Mouse (Mus musculus): ENCODE results near the gene Tsga10. TPM values are rescaled to one million over a fixed set of nuclear protein-coding genes. Genes with fewer than 3 reads are reported as not detected.

Gene Tsga10
- total RNA-seq (2023; ENCODE audit: inconsistent age): 6.7 to 8.7 TPM (median 7.5 TPM) in 4 replicates

DNA sequence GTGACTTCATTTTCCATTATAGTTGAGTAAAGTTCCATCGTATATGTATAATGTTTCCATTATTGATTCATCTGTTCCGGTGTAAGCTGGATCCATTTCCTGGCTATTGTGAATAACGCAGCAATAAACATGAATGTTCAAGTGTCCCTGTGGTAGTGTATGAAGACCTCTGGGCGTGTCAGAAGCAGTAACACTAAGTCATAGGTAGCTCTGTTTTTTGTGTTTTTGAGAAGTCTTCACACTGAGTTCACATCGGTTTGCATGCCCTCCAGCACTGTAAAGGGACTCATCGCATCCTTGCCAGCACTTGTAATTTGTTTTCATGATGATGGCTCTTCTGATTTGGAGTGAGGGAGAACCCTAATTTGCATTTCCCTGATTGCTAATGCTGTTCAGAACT lies at the start of gene Tsga10:
Tsga10 (minus strand) TSS at position 144 of the 400 bp plus-strand sequence.

DNA sequence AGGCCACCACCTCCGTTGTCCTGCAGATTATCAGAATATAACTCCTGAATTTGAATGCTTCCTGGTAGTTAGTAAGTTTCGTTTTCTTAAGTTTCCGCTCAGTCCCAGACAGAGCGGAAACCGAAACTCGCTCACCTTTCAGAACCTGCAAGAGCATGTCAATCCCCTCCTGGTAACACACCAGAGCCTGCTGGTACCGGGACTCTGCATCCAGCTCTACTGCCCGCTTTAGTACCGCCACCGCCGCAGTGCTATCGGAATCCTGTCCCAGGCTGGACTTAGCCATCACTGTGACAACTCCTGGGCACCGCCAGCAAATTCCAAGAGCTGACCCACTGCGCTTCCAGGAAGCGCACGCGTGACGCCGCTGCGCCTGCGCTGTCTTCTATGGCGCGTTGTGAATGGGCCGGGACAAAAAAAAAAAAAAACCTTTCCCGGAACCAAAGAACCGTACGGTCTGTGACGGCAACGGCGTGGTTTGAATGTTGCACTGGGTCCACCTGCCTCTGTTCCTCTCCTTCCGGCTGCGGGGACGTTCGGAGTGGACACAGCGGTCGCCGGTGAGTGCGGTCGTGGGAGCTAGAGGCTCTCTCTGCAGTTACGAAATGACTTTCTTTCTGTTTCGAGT lies 23.9 kb upstream of the Tsga10 start, which contains the start of the genes Mitd1 and Mrpl30:
Mitd1 (minus strand) TSS at position 387 of the 628 bp plus-strand sequence.
Mrpl30 (plus strand) TSS at position 453 of the 628 bp plus-strand sequence.

DNA sequence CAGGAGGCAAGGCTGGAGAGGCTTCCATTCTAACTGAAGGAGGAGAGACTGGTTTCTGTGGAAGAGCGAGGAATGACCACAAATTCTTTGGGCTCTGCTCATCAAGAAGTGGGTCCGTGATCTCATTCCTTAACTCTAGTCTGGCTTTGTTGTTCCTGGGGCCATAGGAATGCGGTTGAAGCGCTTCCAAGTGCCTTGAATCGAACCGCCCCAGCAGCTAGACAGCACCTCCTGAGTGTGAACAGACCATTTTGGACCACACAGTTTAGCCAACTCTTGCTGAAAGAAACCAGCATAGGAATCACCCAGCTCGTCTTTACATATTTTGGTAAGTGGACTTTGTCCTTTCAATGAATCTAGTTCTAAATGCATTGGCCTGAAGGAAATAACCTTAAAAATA lies 5.5 kb upstream of the Tsga10 start, which contains the start of gene Lipt1:
Lipt1 (plus strand) TSS at position 35 of the 400 bp plus-strand sequence.

DNA sequence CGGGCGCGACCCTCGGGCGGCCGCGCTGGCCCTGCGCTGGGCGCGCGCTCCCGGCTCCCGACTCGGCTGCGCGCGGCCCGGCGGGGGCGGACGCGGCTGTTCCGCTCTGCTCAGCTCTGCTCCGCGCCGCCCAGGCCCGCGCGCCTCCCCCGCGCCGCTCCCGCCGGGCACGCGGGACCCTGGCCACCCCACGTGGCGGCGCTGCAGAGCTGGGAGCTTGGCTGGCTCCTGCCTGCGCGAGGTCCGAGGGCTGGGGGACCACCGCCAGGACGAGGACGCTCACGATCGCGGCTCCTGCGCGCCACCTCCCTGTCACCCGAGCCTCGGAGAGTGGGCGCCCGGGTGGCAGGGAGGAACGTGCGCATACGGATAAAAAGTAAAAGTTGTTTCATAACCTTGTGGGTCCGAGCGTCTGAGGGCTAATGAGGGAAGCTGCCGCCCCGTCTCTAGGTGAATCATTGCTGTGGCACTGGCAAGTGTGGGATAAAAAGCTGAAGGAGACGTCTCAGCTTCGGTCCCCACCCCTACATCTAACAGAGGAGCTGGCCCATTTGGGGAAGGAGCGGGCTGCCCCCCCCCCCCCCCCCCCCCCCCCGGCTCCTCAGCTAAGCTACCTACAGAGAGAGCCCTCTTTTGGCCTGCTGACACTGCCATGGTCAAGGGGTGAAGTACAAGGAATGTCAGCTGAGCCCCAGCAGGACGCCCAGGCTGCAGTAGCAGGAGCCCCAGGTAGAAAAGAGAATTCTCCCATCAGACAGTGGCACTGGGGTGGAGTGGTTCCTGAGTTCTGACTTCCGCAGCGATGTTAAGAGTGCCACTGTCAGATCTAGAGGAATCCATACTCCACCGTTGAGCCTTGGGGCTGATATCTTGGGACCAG lies 146.2 kb downstream of the Tsga10 start, which contains the start of gene 2010300C02Rik:
2010300C02Rik (minus strand) TSS at position 325 of the 880 bp plus-strand sequence.

Other genes with a start within 250 kb of the Tsga10 start
- gene 2010300C02Rik, start 146.3 kb downstream of the Tsga10 start, total RNA-seq (2023; ENCODE audit: inconsistent age): 0.39 TPM in 1 of 4 replicates, not detected in the others
- gene Lipt1, start 5.3 kb upstream of the Tsga10 start, total RNA-seq (2023; ENCODE audit: inconsistent age): 1.1 to 3.3 TPM (median 2.5 TPM) in 4 replicates
- gene Mitd1, start 24.0 kb upstream of the Tsga10 start, total RNA-seq (2023; ENCODE audit: inconsistent age): 19.3 to 22.9 TPM (median 22.4 TPM) in 4 replicates
- gene Mrpl30, start 24.0 kb upstream of the Tsga10 start, total RNA-seq (2023; ENCODE audit: inconsistent age): 105 to 128 TPM (median 117 TPM) in 4 replicates
- gene Lyg2, start 50.1 kb upstream of the Tsga10 start, total RNA-seq (2023; ENCODE audit: inconsistent age): not detected in 4 replicates
- not detected in 4 replicates for gene Lyg1, start 91.3 kb upstream of the Tsga10 start, total RNA-seq (2023; ENCODE audit: inconsistent age)
- 68.2 to 75.4 TPM (median 71.9 TPM) in 4 replicates for gene Txndc9, start 131.5 kb upstream of the Tsga10 start, total RNA-seq (2023; ENCODE audit: inconsistent age)
- gene Eif5b, start 131.6 kb upstream of the Tsga10 start, total RNA-seq (2023; ENCODE audit: inconsistent age): 44.1 to 52.7 TPM (median 46.7 TPM) in 4 replicates